Mouse (Mus musculus): ENCODE results near the gene Pan3. TPM values are rescaled to one million over a fixed set of nuclear protein-coding genes. Genes with fewer than 3 reads are reported as not detected.
A peak's percentile ranks its signal among the peaks of the same experiment; 100 is the strongest.
"Not testable (repeated sequence)": the region's sequence is repeated elsewhere in the genome, so short reads cannot be mapped to it uniquely, and the experiment has no call there.

The Pan3 gene
- total RNA-seq, 2 experiments from 2014 or later: 57.2 to 58.4 TPM

- not testable (repeated sequence) for DNase-seq
Measured at GRCm38 (mm10) chr5:147557641-147558040, 127.7 kb downstream of the Pan3 start.

- no peak for DNase-seq
Measured at GRCm38 (mm10) chr5:147563511-147564139, 133.7 kb downstream of the Pan3 start.

GRCm38 (mm10) chr5:147564140-147564590, 134.2 kb downstream of the Pan3 start:
- peak; percentile 12 for DNase-seq

GRCm38 (mm10) chr5:147565444-147565843, 135.5 kb downstream of the Pan3 start:
- DNase-seq: no peak

- DNase-seq: no peak
Measured at GRCm38 (mm10) chr5:147566335-147566734, 136.4 kb downstream of the Pan3 start.

GRCm38 (mm10) chr5:147572695-147573094, 142.7 kb downstream of the Pan3 start:
- DNase-seq: no peak

GRCm38 (mm10) chr5:147573555-147573954, 143.6 kb downstream of the Pan3 start:
- no peak for DNase-seq

GRCm38 (mm10) chr5:147574517-147574916, 144.6 kb downstream of the Pan3 start:
- DNase-seq: peak; percentile 39

- peak; percentile 24 for DNase-seq
Measured at GRCm38 (mm10) chr5:147577003-147577402, 147.0 kb downstream of the Pan3 start.

- no peak for DNase-seq
Measured at GRCm38 (mm10) chr5:147579148-147579547, 149.2 kb downstream of the Pan3 start.

- no peak for DNase-seq
Measured at GRCm38 (mm10) chr5:147579691-147580090, 149.7 kb downstream of the Pan3 start.

- no peak for DNase-seq
Measured at GRCm38 (mm10) chr5:147580181-147580580, 150.2 kb downstream of the Pan3 start.

- DNase-seq: peak; percentile 92
Measured at GRCm38 (mm10) chr5:147583702-147584298, 153.8 kb downstream of the Pan3 start.

GRCm38 (mm10) chr5:147584648-147585047, 154.7 kb downstream of the Pan3 start:
- DNase-seq: peak; percentile 27

GRCm38 (mm10) chr5:147585070-147585469, 155.1 kb downstream of the Pan3 start:
- DNase-seq: no peak

- DNase-seq: peak; percentile 44
Measured at GRCm38 (mm10) chr5:147589814-147590213, 159.9 kb downstream of the Pan3 start.

GRCm38 (mm10) chr5:147597825-147598224, 167.9 kb downstream of the Pan3 start:
- DNase-seq: peak; percentile 14

Other genes with a start within 250 kb of the Pan3 start
- not detected for gene Gsx1, start 241.5 kb upstream of the Pan3 start, total RNA-seq (2021)
- gene Pdx1, start 160.2 kb upstream of the Pan3 start, total RNA-seq (2021): not detected
- not detected for gene Cdx2, start 122.9 kb upstream of the Pan3 start, total RNA-seq (2021)
- not detected for gene Urad, start 107.7 kb upstream of the Pan3 start, total RNA-seq (2021)
- gene Flt3, start 29.7 kb upstream of the Pan3 start, total RNA-seq (2021): not detected